Comparison of ENCODE assay signal across 9 mouse cellular contexts in genomic region chr4:151027001-151027400, GRCm38 (mm10). TPM values are rescaled to one million over a fixed set of nuclear protein-coding genes. Genes with fewer than 3 reads are reported as not detected.
DNase-seq lines count a peak whose midpoint lies in the region; ATAC-seq and TF ChIP-seq lines count a peak whose summit lies in the region.
"Had no signal": no experiment of that assay in that cellular context is flagged by ENCODE, and none has a peak within 500 bp of the region (broad histone marks: within the 10 kb centered on the region; RNA-seq: fewer than 3 reads in every experiment).

No protein-coding gene starts in this region.

- no peak overlapping the region for H3K4me2 ChIP-seq in forebrain, embryonic 15.5 days (replicated peaks)
- no peak overlapping the region for H3K4me2 ChIP-seq in lung, postnatal 0 days (replicated peaks; ENCODE audit: low read depth, low read length)

- H3K27me3 ChIP-seq in forebrain, embryonic 10.5 days (ENCODE audit: poor library complexity, severe bottlenecking), result no peaks in the 10 kb centered on the region
- no peaks in the 10 kb centered on the region for H3K27me3 ChIP-seq in forebrain, embryonic 15.5 days
- no peaks in the 10 kb centered on the region for H3K27me3 ChIP-seq in lung, postnatal 0 days (replicated peaks; ENCODE audit: insufficient read depth, low read length)

- H3K9me3 ChIP-seq in forebrain, embryonic 10.5 days, result no peaks in the 10 kb centered on the region
- H3K9me3 ChIP-seq in forebrain, embryonic 15.5 days, result no peaks in the 10 kb centered on the region
- no peaks in the 10 kb centered on the region for H3K9me3 ChIP-seq in lung, postnatal 0 days (ENCODE audit: low read length)

- no peaks in the 10 kb centered on the region; the same call in none of the 2 replicates for H3K36me3 ChIP-seq in forebrain, embryonic 10.5 days (replicated peaks)
- H3K36me3 ChIP-seq in forebrain, embryonic 15.5 days, result no peaks in the 10 kb centered on the region
- peaks cover 7% of the 10 kb centered on the region; the same call in 1 of the 2 replicates for H3K36me3 ChIP-seq in lung, postnatal 0 days (ENCODE audit: insufficient read depth, low read length)

- intact Hi-C loops in heart, postnatal 36 days (cut with DNase I), result no loop called here

- peak; percentile 84 for TF ChIP-seq CTCF in lung, postnatal 0 days (IDR thresholded peaks at IDR 0.05)

- no peaks in the 10 kb centered on the region for H3K4me1 ChIP-seq in forebrain, embryonic 10.5 days
- no peaks in the 10 kb centered on the region for H3K4me1 ChIP-seq in forebrain, embryonic 15.5 days
- H3K4me1 ChIP-seq in lung, postnatal 0 days (ENCODE audit: insufficient read depth, low read depth, low read length), result no peaks in the 10 kb centered on the region

- ATAC-seq in forebrain, embryonic 15.5 days (replicated peaks), result no peak
- ATAC-seq in lung, postnatal 0 days, result peak; percentile 47; the same call in 1 of the 2 replicates

- TF ChIP-seq EP300 in lung, postnatal 0 days (IDR thresholded peaks at IDR 0.05), result no peak

- 54% methylated on average over 6 of the region's 6 CpGs for WGBS in forebrain, embryonic 10.5 days
- 45% methylated on average over 6 of the region's 6 CpGs for WGBS in forebrain, embryonic 15.5 days
- WGBS in lung, postnatal 0 days, result 39% methylated on average over 6 of the region's 6 CpGs

- no peak overlapping the region for H3K27ac ChIP-seq in forebrain, embryonic 10.5 days
- H3K27ac ChIP-seq in forebrain, embryonic 15.5 days (replicated peaks), result no peak overlapping the region
- no peak overlapping the region for H3K27ac ChIP-seq in lung, postnatal 0 days (ENCODE audit: low read length)

- H3K4me3 ChIP-seq in forebrain, embryonic 10.5 days, result no peak overlapping the region
- H3K4me3 ChIP-seq in forebrain, embryonic 15.5 days, result no peak overlapping the region
- no peak overlapping the region for H3K4me3 ChIP-seq in lung, postnatal 0 days (ENCODE audit: low read depth, low read length)

- no peak overlapping the region for H3K9ac ChIP-seq in forebrain, embryonic 15.5 days (replicated peaks)
- no peak overlapping the region for H3K9ac ChIP-seq in lung, postnatal 0 days (replicated peaks; ENCODE audit: low read depth)

- DNase-seq in forebrain, embryonic 10.5 days (ENCODE audit: extremely low spot score, low spot score), result peak; percentile 43
- peak; percentile 47 for DNase-seq in 416B (ENCODE audit: low read depth)
- DNase-seq in brain, adult 2 months (ENCODE audit: low read depth, low spot score), result peak; percentile 71
- DNase-seq in forelimb bud, embryonic 11.5 days (ENCODE audit: low read depth, low spot score), result peak; percentile 50
- peak; percentile 58 for DNase-seq in lung, postnatal 0 days (ENCODE audit: low spot score)
- peak; percentile 11 for DNase-seq in thymus, postnatal 25 days
- DNase-seq in heart, postnatal 36 days, result no peak

RNA-seq across cellular contexts. Expression of gene Per3, which starts 17.5 kb away (rescaled TPM):
- polyA plus RNA-seq in forebrain, embryonic 10.5 days (2016; fragmentation: Nextera tagmentation; extraction: Ambion mirVana), result 6.1 and 6.5 TPM in 2 replicates
- 3.0 and 3.3 TPM in 2 replicates for polyA plus RNA-seq in forebrain, embryonic 15.5 days (2015; fragmentation: Nextera tagmentation; extraction: Ambion mirVana)
- 22.9 and 27.1 TPM in 2 replicates for polyA plus RNA-seq in lung, postnatal 0 days (2015; fragmentation: Nextera tagmentation; extraction: Ambion mirVana)
- 10 to 100 TPM; 10.9 to 20.8 TPM for total RNA-seq in heart, postnatal 36 days (2021)

RNA-seq across cellular contexts. Expression of gene Uts2, which starts 30.1 kb away (rescaled TPM):
- polyA plus RNA-seq in forebrain, embryonic 10.5 days (2016; fragmentation: Nextera tagmentation; extraction: Ambion mirVana), result not detected in 2 replicates
- polyA plus RNA-seq in forebrain, embryonic 15.5 days (2015; fragmentation: Nextera tagmentation; extraction: Ambion mirVana), result not detected in 2 replicates
- polyA plus RNA-seq in lung, postnatal 0 days (2015; fragmentation: Nextera tagmentation; extraction: Ambion mirVana), result not detected in 2 replicates
- not detected for total RNA-seq in heart, postnatal 36 days (2021)
- total RNA-seq: heart, postnatal 14 days had no signal

RNA-seq across cellular contexts. Expression of gene Vamp3, which starts 30.8 kb away (rescaled TPM):
- 123 and 124 TPM in 2 replicates for polyA plus RNA-seq in forebrain, embryonic 10.5 days (2016; fragmentation: Nextera tagmentation; extraction: Ambion mirVana)
- 69.3 and 69.4 TPM in 2 replicates for polyA plus RNA-seq in forebrain, embryonic 15.5 days (2015; fragmentation: Nextera tagmentation; extraction: Ambion mirVana)
- 122 and 141 TPM in 2 replicates for polyA plus RNA-seq in lung, postnatal 0 days (2015; fragmentation: Nextera tagmentation; extraction: Ambion mirVana)
- total RNA-seq in heart, postnatal 36 days (2021), result 10 to 100 TPM; 69.5 to 71.8 TPM

Comparison
In these comparisons a context has a peak if more than half of its experiments do, and no peak if none do; other contexts are left out.
1. DNase-seq: peak in forebrain, embryonic 10.5 days (single experiment), 416B (single experiment), brain, adult 2 months (single experiment), forelimb bud, embryonic 11.5 days (single experiment), lung, postnatal 0 days (single experiment) and thymus, postnatal 25 days (single experiment); none in heart, postnatal 36 days (0 of 2).